Mouse (Mus musculus): Measurements from ENCODE around the gene Srebf2. TPM values are rescaled to one million over a fixed set of nuclear protein-coding genes. Genes with fewer than 3 reads are reported as not detected.
A peak's percentile ranks its signal among the peaks of the same experiment; 100 is the strongest.

Srebf2 gene
- polyA plus RNA-seq, 1 experiment from 2014 or later = 216 TPM

DNA sequence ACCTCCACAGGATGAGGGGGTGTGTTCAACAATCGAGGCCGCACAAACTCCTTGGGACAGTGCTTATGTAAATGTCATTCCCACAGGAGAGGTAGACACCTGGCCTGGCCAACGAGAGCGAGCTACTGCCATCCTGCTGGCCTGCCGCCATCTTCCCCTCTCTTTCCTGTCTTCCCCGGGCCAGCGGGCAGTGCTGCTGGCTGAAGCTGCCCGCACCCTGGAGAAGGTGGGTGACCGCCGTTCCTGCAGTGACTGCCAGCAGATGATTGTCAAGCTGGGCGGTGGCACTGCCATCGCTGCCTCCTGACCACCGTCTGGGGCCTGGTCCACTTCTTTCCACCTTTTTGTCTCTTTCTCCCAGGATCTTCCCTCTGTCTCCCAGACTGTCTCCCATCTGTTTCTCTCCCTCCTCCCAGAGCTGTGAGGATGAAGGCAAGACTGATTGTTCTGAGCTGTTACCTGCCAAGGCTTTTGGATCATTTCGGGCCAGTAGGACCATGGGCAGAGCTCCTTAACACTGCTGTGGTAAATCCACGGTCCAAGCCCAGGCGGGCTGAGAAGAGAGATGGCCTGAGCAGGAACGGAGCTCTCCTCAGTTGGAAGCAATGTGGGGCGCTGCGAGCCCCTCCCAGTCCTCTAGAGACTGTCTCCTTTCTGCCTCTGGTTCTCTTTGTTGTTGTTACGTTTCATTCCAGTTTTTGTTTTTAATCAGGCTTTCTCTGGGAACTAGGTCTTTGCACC lies 56.8 kb downstream of the Srebf2 start:
- DNase-seq (ENCODE audit: low spot score) = no peak

DNA sequence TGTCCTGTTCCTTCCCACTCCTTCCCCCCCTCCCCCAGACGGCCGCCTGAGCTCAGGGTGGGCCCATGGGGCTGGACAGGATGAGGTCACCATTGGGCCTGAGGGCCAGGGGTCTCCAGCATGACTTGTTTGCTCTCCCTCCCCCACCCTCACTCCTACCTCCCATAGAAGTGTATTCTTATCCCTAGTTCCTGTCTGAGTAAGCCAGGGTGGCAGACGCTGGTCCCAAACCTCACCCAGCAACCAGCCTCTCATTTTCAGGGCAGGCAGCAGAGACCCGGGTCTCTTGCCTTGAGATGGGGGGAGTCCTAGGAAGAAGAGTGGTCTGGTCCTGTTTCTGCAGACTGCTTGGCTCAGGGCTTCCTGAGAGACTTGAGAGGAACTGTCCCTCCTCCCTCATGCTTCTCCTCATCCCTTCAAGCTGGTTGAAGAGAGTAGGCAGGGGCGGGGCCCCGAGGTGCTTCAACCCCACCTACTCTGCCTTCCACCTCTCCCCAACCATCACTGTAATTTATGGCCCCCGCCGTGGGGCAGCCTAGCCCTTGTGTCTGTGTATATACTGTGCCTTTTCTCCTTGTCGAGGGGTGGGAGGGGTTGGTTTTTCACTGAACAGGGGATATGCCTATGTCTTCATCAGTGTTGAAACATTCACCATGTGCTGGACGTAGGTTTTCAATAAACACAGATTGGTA lies 57.8 kb downstream of the Srebf2 start:
- ATAC-seq (replicated peaks; ENCODE audit: low FRiP score) (no peak), DNase-seq (ENCODE audit: low spot score) (no peak)
- 61% methylated on average over 10 of the region's 10 CpGs for WGBS
- Histone ChIP-seq H3K4me1 (replicated peaks; ENCODE audit: control insufficient read depth, insufficient read depth, low read length) (peaks cover 11% of the 10 kb centered on the region; the same call in 1 of the 2 replicates), H3K4me2 (ENCODE audit: low read depth, low read length, severe bottlenecking) (no peak overlapping the region), H3K9ac (ENCODE audit: low read length) (no peak overlapping the region), H3K9me3 (ENCODE audit: control insufficient read depth, low read length) (no peaks in the 10 kb centered on the region), H3K36me3 (ENCODE audit: control insufficient read depth, insufficient read depth, low read length) (peaks cover 24% of the 10 kb centered on the region; the same call in 1 of the 2 replicates), H3K4me3 (ENCODE audit: low read depth, low read length) (no peak overlapping the region), H3K27me3 (ENCODE audit: control insufficient read depth, insufficient read depth, low read length) (peaks cover 30% of the 10 kb centered on the region), H3K27ac (ENCODE audit: low read depth, low read length) (no peak overlapping the region)

More for the DNA sequence above, 56.8 kb downstream of the Srebf2 start:
- H3K4me2 ChIP-seq (ENCODE audit: low read depth, low read length, severe bottlenecking) = no peak overlapping the region
- peaks cover 34% of the 10 kb centered on the region for H3K36me3 ChIP-seq (ENCODE audit: control insufficient read depth, insufficient read depth, low read length)
- H3K4me3 ChIP-seq (ENCODE audit: low read depth, low read length) = no peak overlapping the region
- no peak overlapping the region for H3K27ac ChIP-seq (ENCODE audit: low read depth, low read length)
- no peak for ATAC-seq (replicated peaks; ENCODE audit: low FRiP score)
- peaks cover 11% of the 10 kb centered on the region; the same call in 1 of the 2 replicates for H3K4me1 ChIP-seq (replicated peaks; ENCODE audit: control insufficient read depth, insufficient read depth, low read length)
- no peaks in the 10 kb centered on the region for H3K9me3 ChIP-seq (ENCODE audit: control insufficient read depth, low read length)
- H3K9ac ChIP-seq (ENCODE audit: low read length) = no peak overlapping the region
- WGBS = 70% methylated on average over 20 of the region's 20 CpGs
- H3K27me3 ChIP-seq (ENCODE audit: control insufficient read depth, insufficient read depth, low read length) = peaks cover 24% of the 10 kb centered on the region

DNA sequence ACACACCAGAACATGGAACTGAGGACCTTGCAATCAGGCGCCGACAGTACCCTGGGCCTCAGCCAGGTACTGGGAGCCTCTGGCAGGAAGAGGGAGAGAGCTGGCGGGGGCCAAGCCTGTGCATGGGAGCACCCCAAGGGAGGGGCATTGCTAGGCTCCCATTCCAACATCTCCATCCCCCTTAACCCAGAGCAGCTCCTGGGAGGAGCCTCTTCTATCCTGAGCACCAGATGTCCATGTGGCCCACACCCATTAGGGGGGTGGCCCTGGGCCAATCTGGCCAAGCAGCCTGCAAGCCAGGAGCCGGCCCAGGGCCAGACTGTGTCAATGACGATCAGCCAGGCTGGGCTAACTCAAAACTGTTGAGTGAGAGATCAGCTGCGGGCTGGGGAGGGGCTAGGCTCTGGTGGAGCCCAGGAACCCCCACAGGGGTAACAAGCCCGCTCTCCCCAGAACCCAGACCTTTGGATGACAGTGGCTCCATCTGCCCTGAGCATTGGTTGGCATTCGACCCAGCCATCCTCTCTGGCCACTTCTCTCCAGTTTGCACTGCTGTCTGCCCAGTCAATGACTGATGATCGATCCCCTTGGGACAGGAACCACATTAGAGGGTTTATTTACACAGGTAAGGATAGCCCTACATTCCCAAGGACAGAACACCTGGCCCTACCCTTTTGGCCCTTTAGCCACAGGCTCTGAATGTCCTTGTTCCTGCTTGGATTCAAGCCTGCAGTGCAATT lies 59.6 kb downstream of the Srebf2 start:
- DNase-seq (ENCODE audit: low spot score) = no peak
- no peak overlapping the region for H3K9ac ChIP-seq (ENCODE audit: low read length)
- WGBS = 60% methylated on average over 9 of the region's 9 CpGs
- peaks cover 47% of the 10 kb centered on the region for H3K27me3 ChIP-seq (ENCODE audit: control insufficient read depth, insufficient read depth, low read length)
- H3K27ac ChIP-seq (ENCODE audit: low read depth, low read length) = no peak overlapping the region
- H3K36me3 ChIP-seq (ENCODE audit: control insufficient read depth, insufficient read depth, low read length) = peaks cover 16% of the 10 kb centered on the region; the same call in 1 of the 2 replicates
- H3K9me3 ChIP-seq (ENCODE audit: control insufficient read depth, low read length) = no peaks in the 10 kb centered on the region
- no peak overlapping the region for H3K4me2 ChIP-seq (ENCODE audit: low read depth, low read length, severe bottlenecking)
- no peak overlapping the region for H3K4me3 ChIP-seq (ENCODE audit: low read depth, low read length)
- peak; percentile 25; the same call in 1 of the 2 replicates for ATAC-seq (replicated peaks; ENCODE audit: low FRiP score)
- H3K4me1 ChIP-seq (replicated peaks; ENCODE audit: control insufficient read depth, insufficient read depth, low read length) = peaks cover 13% of the 10 kb centered on the region

DNA sequence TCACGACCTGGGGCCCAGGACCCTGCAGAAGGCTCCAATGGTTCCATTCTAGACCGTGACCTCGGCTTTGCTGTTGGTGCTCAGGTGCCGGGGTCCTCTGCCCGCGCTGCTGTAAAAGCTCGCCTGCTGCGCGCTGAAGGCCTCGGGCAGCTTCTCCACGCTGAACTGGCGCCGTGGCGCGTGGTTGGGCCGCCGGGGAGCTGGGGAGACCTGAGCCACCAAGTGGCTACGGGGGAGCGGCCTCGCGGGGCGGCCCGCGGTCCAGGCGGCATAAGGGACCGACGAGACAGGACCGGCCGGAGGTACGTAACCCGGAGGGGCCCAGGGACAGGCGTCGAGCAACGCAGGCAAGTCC lies 60.1 kb downstream of the Srebf2 start:
- H3K36me3 ChIP-seq (ENCODE audit: control insufficient read depth, insufficient read depth, low read length) = peaks cover 13% of the 10 kb centered on the region; the same call in 1 of the 2 replicates

DNA sequence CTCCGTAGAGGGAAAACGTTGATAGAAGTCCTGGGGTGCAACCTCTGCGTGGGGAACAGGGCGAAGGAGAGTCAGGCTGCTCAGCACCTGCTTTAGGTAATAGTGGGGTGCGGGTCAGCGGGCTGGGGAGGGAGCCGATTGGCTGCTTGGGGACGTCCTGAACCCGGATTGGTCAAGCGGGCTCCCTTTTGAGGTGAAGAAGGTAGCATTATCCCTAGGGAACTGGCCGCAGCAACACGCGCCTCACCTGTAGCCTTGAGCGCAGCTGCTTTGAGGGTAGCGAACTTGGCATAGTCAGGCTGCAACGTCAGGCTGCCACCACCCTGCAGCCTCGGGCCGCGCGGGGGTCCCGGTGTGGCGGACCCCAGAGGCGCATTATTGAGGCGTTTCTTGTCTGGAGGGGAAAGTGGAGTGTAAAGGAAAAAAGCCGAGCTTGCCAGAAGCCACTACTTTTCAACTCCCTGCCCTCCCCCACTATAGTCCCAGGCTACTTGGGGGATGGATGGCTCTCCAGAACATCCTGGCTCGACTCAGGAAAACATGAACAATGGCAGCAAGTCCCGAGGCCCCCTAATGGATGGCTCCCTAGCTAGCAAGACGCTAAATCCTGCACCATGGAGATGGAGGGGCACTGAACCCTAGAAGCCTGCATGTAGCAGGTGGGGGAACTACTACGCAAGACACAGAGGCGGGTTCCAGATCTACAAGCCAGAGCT lies 60.7 kb downstream of the Srebf2 start:
- Histone ChIP-seq H3K9ac (ENCODE audit: low read length) (no peak overlapping the region), H3K27ac (ENCODE audit: low read depth, low read length) (no peak overlapping the region), H3K4me3 (ENCODE audit: low read depth, low read length) (no peak overlapping the region), H3K27me3 (ENCODE audit: control insufficient read depth, insufficient read depth, low read length) (peaks cover 58% of the 10 kb centered on the region), H3K9me3 (ENCODE audit: control insufficient read depth, low read length) (no peaks in the 10 kb centered on the region), H3K4me2 (ENCODE audit: low read depth, low read length, severe bottlenecking) (no peak overlapping the region), H3K4me1 (replicated peaks; ENCODE audit: control insufficient read depth, insufficient read depth, low read length) (peaks cover 22% of the 10 kb centered on the region), H3K36me3 (ENCODE audit: control insufficient read depth, insufficient read depth, low read length) (peaks cover 11% of the 10 kb centered on the region; the same call in 1 of the 2 replicates)
- ATAC-seq (replicated peaks; ENCODE audit: low FRiP score) = no peak
- WGBS = 11% methylated on average over 30 of the region's 30 CpGs
- DNase-seq (ENCODE audit: low spot score) = no peak

More for the DNA sequence above, 60.1 kb downstream of the Srebf2 start:
- Histone ChIP-seq H3K27ac (ENCODE audit: low read depth, low read length) (no peak overlapping the region), H3K9me3 (ENCODE audit: control insufficient read depth, low read length) (no peaks in the 10 kb centered on the region), H3K4me3 (ENCODE audit: low read depth, low read length) (no peak overlapping the region), H3K4me1 (replicated peaks; ENCODE audit: control insufficient read depth, insufficient read depth, low read length) (peaks cover 18% of the 10 kb centered on the region), H3K27me3 (ENCODE audit: control insufficient read depth, insufficient read depth, low read length) (peaks cover 52% of the 10 kb centered on the region), H3K9ac (ENCODE audit: low read length) (no peak overlapping the region), H3K4me2 (ENCODE audit: low read depth, low read length, severe bottlenecking) (no peak overlapping the region)
- no peak for DNase-seq (ENCODE audit: low spot score)
- ATAC-seq (replicated peaks; ENCODE audit: low FRiP score) = no peak
- WGBS = 15% methylated on average over 34 of the region's 34 CpGs

DNA sequence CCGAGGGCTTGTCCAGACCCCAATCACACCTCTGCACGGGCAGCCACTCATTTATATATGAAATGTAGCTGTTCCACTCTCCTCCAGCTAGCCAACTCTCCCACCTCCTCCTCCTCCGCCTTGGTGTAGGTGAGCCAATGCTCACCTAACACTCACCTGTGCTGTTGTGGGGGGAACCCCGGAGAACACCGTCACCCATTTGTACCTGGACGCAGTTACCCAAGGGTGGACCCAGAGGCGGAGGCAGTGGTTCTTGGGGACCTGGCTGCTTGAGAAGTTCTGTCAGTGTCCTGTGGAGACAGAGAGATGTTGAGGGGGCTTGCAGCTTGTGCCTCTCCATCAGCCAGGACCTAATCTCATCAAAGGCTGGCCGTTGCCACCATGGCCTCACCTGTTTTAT lies 61.3 kb downstream of the Srebf2 start:
- Histone ChIP-seq H3K27ac (ENCODE audit: low read depth, low read length) (no peak overlapping the region), H3K4me3 (ENCODE audit: low read depth, low read length) (no peak overlapping the region), H3K27me3 (ENCODE audit: control insufficient read depth, insufficient read depth, low read length) (peaks cover 64% of the 10 kb centered on the region), H3K4me2 (ENCODE audit: low read depth, low read length, severe bottlenecking) (no peak overlapping the region), H3K4me1 (replicated peaks; ENCODE audit: control insufficient read depth, insufficient read depth, low read length) (peaks cover 25% of the 10 kb centered on the region), H3K9ac (ENCODE audit: low read length) (no peak overlapping the region), H3K36me3 (ENCODE audit: control insufficient read depth, insufficient read depth, low read length) (peaks cover 7% of the 10 kb centered on the region; the same call in 1 of the 2 replicates), H3K9me3 (ENCODE audit: control insufficient read depth, low read length) (no peaks in the 10 kb centered on the region)
- WGBS = 87% methylated on average over 8 of the region's 8 CpGs
- DNase-seq (ENCODE audit: low spot score) (no peak), ATAC-seq (replicated peaks; ENCODE audit: low FRiP score) (no peak)

DNA sequence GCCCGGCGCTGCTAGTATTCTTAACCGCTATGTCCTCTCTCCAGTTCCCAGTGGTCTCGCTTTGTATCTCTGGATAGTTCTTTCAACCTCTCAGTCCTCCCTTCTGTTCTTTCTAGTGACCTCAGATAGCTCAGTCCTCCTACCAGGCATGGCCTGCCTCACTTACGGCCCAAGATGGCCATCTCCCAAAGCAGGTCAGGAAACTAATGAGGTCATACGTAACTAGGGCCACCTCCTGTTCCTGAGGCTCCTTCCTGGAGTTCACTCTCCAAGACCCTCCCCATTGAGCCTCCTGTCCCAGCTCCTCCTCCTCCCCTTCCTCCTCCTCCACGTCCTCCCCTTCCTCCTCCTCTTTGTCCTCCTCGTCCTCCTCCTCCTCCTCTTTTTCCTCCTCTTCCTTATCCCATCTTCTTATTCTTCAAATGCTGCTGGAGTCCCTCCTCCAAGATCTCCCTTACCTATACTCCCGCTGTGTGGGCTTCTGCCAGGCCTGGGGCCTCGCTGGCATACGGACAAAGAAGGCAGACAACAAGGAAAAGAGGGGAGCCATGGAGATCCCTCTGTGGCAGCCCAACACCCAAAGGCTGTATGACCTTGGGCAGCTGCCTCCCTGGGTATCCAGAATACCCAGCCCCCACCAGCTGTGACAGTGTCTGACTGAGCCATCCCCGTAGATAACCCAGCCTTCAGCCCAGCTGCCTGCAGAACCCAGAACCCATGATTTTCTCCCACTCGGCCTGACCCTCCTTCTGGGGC lies 62.5 kb downstream of the Srebf2 start:
- H3K9me3 ChIP-seq (ENCODE audit: control insufficient read depth, low read length) = no peaks in the 10 kb centered on the region
- no peak overlapping the region for H3K27ac ChIP-seq (ENCODE audit: low read depth, low read length)
- no peak overlapping the region for H3K4me2 ChIP-seq (ENCODE audit: low read depth, low read length, severe bottlenecking)
- H3K27me3 ChIP-seq (ENCODE audit: control insufficient read depth, insufficient read depth, low read length) = peaks cover 71% of the 10 kb centered on the region
- peaks cover 23% of the 10 kb centered on the region for H3K4me1 ChIP-seq (replicated peaks; ENCODE audit: control insufficient read depth, insufficient read depth, low read length)
- 80% methylated on average over 13 of the region's 13 CpGs for WGBS
- no peak for DNase-seq (ENCODE audit: low spot score)
- no peak overlapping the region for H3K9ac ChIP-seq (ENCODE audit: low read length)
- no peak for ATAC-seq (replicated peaks; ENCODE audit: low FRiP score)
- H3K36me3 ChIP-seq (ENCODE audit: control insufficient read depth, insufficient read depth, low read length) = no peaks in the 10 kb centered on the region; the same call in 1 of the 2 replicates
- no peak overlapping the region for H3K4me3 ChIP-seq (ENCODE audit: low read depth, low read length)

Measured in forebrain, embryonic 11.5 days (tissue).